Mouse (Mus musculus): Measurements from ENCODE around the gene Hcn1. TPM values are rescaled to one million over a fixed set of nuclear protein-coding genes. Genes with fewer than 3 reads are reported as not detected.

The Hcn1 gene
- polyA plus RNA-seq, 1 experiment from 2014 or later = not detected

DNA sequence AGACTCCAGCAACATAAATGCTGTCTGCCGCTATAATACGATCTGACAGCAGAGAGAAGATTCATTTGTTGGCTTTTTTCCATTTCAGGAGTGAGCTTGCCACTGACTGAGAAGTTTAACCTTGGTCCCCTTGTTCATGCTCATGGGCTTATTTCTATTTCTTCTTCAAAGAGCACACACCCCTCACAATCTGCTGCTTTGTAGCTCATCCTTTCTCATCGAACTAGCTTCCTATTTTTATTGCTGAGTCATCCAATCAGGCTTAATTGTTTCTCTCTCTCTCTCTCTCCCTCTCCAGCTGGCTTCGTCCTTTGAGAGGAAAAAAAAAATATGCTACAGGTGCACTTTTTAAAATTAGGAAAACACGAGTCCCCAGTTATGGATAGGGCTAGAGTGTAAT, 74.3 kb downstream of the Hcn1 start:
- H3K4me1 ChIP-seq (replicated peaks; ENCODE audit: insufficient read depth, low read length) = no peaks in the 10 kb centered on the region
- no peaks in the 10 kb centered on the region for H3K9me3 ChIP-seq (replicated peaks; ENCODE audit: low read length)
- ATAC-seq (replicated peaks; ENCODE audit: low FRiP score, low read depth) (no peak), DNase-seq (ENCODE audit: low spot score) (no peak)
- H3K4me2 ChIP-seq (ENCODE audit: low read length) = no peak overlapping the region
- no peaks in the 10 kb centered on the region for H3K36me3 ChIP-seq (ENCODE audit: insufficient read depth, low read length)
- no peak overlapping the region for H3K27ac ChIP-seq
- no peak overlapping the region for H3K4me3 ChIP-seq (replicated peaks; ENCODE audit: low read depth, low read length)
- no peak overlapping the region for H3K9ac ChIP-seq (ENCODE audit: low read depth, low read length)
- H3K27me3 ChIP-seq (ENCODE audit: insufficient read depth, low read length) = no peaks in the 10 kb centered on the region
- WGBS = 74% methylated on average over 5 of the region's 5 CpGs
- TF ChIP-seq CTCF (IDR thresholded peaks at IDR 0.05; ENCODE audit: low read depth) = no peak

DNA sequence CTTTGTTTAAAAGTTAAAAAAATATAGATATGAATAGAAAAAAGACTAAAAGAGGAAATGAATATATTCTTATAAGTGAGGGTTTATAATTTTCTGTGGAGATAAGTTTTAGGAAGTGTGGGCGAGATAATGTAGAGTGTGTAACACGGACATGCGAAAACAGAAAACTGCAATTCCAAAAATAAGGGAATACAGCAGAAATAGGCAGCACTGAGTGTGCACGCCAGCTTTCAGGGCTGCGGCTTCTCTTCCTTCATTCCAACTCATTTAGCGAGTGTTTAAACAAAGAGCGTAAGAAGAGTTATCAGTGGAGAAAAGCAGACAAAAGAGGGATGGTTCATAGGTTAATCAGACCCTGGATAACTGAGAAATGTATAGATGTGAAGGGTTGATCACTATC, 85.5 kb downstream of the Hcn1 start:
- H3K27me3 ChIP-seq (ENCODE audit: insufficient read depth, low read length) = no peaks in the 10 kb centered on the region
- H3K36me3 ChIP-seq (ENCODE audit: insufficient read depth, low read length) = no peaks in the 10 kb centered on the region
- 91% methylated on average over 7 of the region's 7 CpGs for WGBS
- H3K4me1 ChIP-seq (replicated peaks; ENCODE audit: insufficient read depth, low read length) = no peaks in the 10 kb centered on the region
- H3K4me2 ChIP-seq (ENCODE audit: low read length) = no peak overlapping the region
- no peak overlapping the region for H3K4me3 ChIP-seq (replicated peaks; ENCODE audit: low read depth, low read length)
- no peaks in the 10 kb centered on the region for H3K9me3 ChIP-seq (replicated peaks; ENCODE audit: low read length)
- no peak overlapping the region for H3K27ac ChIP-seq
- ATAC-seq (replicated peaks; ENCODE audit: low FRiP score, low read depth) (no peak), DNase-seq (ENCODE audit: low spot score) (no peak)
- TF ChIP-seq CTCF (IDR thresholded peaks at IDR 0.05; ENCODE audit: low read depth) = no peak
- H3K9ac ChIP-seq (ENCODE audit: low read depth, low read length) = no peak overlapping the region

DNA sequence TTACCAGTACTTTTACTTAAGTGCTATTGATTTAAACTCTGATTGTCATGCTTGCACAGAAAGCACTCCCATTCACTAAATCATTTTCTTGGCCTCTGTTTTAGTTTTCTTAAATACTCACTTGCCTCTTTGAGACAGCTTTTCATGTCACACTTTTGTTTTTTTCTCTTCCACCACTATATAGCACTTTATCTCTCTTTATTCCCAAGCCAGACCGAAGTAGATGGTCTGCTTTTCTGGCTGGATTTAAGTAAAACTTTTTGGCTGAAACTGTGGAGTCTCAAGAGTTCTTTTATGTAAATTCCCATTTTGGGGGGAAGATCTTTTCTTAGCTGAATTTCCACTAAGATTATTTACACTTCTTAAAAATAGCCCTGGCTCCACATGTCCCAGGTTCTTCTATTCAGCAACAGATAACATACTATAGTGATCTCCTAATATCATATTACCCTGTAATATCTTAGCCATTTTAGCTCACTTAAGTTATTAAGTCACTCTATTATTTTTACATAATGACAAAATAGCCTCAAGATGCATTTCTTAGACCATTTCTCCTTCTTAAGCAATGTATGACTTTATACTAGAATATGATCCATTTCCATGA, 92.7 kb downstream of the Hcn1 start:
- Histone ChIP-seq H3K36me3 (ENCODE audit: insufficient read depth, low read length) (no peaks in the 10 kb centered on the region), H3K9ac (ENCODE audit: low read depth, low read length) (no peak overlapping the region), H3K9me3 (replicated peaks; ENCODE audit: low read length) (no peaks in the 10 kb centered on the region), H3K4me1 (replicated peaks; ENCODE audit: insufficient read depth, low read length) (no peaks in the 10 kb centered on the region), H3K27me3 (ENCODE audit: insufficient read depth, low read length) (no peaks in the 10 kb centered on the region), H3K27ac (no peak overlapping the region), H3K4me2 (ENCODE audit: low read length) (no peak overlapping the region), H3K4me3 (replicated peaks; ENCODE audit: low read depth, low read length) (no peak overlapping the region)
- ATAC-seq (replicated peaks; ENCODE audit: low FRiP score, low read depth) (no peak), DNase-seq (ENCODE audit: low spot score) (no peak)
- no peak for TF ChIP-seq CTCF (IDR thresholded peaks at IDR 0.05; ENCODE audit: low read depth)
- 79% methylated on average over 1 of the region's 1 CpGs for WGBS

DNA sequence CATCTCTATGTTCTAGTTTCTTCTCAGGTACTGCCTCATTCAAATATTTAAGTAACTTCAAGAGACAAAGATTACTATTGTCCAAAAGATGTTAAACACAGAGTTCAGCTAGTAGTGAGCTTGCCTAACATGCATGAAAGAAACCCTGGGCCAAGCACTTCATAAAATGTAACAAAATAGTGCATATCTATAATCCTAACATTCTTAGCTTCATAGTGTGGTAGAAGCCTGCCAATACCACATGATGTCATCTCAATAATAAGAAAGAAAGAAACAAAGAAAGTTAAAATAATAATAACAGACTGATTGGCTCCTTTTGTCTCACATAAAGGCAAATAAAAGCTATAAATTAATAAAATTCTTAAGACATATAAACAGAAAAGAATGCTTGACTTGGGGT, 103.5 kb downstream of the Hcn1 start:
- DNase-seq (ENCODE audit: low spot score) = no peak
- Histone ChIP-seq H3K9ac (ENCODE audit: low read depth, low read length) (no peak overlapping the region), H3K4me2 (ENCODE audit: low read length) (no peak overlapping the region), H3K9me3 (replicated peaks; ENCODE audit: low read length) (no peaks in the 10 kb centered on the region), H3K27me3 (ENCODE audit: insufficient read depth, low read length) (no peaks in the 10 kb centered on the region), H3K4me3 (replicated peaks; ENCODE audit: low read depth, low read length) (no peak overlapping the region), H3K4me1 (replicated peaks; ENCODE audit: insufficient read depth, low read length) (no peaks in the 10 kb centered on the region), H3K27ac (no peak overlapping the region), H3K36me3 (ENCODE audit: insufficient read depth, low read length) (no peaks in the 10 kb centered on the region)
- TF ChIP-seq CTCF (IDR thresholded peaks at IDR 0.05; ENCODE audit: low read depth) = no peak
- ATAC-seq (replicated peaks; ENCODE audit: low FRiP score, low read depth) = no peak

DNA sequence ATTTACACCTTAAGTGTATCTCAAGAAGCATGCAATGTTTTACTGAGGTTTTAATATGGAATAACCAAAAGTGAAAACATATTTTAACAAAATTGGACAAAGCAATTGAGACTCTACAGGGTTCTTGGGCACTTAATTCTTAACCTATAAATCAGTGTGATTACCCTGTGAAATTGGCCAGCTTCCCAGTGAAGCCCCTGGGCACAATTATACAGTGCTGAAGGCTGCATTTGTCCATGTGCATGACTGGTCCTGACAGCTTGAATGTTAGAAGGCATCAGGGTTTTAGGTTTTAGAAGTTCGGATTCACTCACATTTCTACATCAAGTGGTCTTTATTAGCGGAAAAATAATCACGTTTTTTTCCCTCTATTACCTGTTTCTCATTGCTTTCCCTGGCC, 103.9 kb downstream of the Hcn1 start:
- no peak for ATAC-seq (replicated peaks; ENCODE audit: low FRiP score, low read depth)
- Histone ChIP-seq H3K36me3 (ENCODE audit: insufficient read depth, low read length) (no peaks in the 10 kb centered on the region), H3K4me3 (replicated peaks; ENCODE audit: low read depth, low read length) (no peak overlapping the region), H3K27ac (no peak overlapping the region), H3K4me1 (replicated peaks; ENCODE audit: insufficient read depth, low read length) (no peaks in the 10 kb centered on the region), H3K9ac (ENCODE audit: low read depth, low read length) (no peak overlapping the region), H3K9me3 (replicated peaks; ENCODE audit: low read length) (no peaks in the 10 kb centered on the region), H3K27me3 (ENCODE audit: insufficient read depth, low read length) (no peaks in the 10 kb centered on the region), H3K4me2 (ENCODE audit: low read length) (no peak overlapping the region)
- WGBS = 81% methylated on average over 3 of the region's 3 CpGs
- DNase-seq (ENCODE audit: low spot score) = no peak
- TF ChIP-seq CTCF (IDR thresholded peaks at IDR 0.05; ENCODE audit: low read depth) = no peak

DNA sequence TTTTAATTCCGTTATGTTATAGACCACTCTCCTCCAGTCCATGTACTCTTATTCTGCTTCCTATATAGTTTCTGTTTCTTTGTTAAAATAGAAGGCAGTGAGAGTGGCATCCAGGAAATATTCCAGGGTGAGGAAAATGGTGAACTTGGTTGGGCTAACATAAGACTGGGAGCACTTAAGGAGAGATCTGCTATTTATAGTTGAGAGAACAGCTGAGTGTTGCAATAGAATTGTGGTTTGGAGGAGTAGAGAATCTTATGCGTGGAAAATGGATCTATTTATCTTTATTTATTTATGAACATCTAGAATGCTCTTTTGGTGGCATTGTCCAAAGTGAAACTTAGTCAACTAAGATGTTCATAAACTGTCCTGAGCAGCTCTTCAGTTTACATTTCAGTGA, 104.4 kb downstream of the Hcn1 start:
- ATAC-seq (replicated peaks; ENCODE audit: low FRiP score, low read depth) (no peak), DNase-seq (ENCODE audit: low spot score) (no peak)
- no peaks in the 10 kb centered on the region for H3K27me3 ChIP-seq (ENCODE audit: insufficient read depth, low read length)
- no peak overlapping the region for H3K4me2 ChIP-seq (ENCODE audit: low read length)
- H3K36me3 ChIP-seq (ENCODE audit: insufficient read depth, low read length) = no peaks in the 10 kb centered on the region
- H3K4me1 ChIP-seq (replicated peaks; ENCODE audit: insufficient read depth, low read length) = no peaks in the 10 kb centered on the region
- TF ChIP-seq CTCF (IDR thresholded peaks at IDR 0.05; ENCODE audit: low read depth) = no peak
- H3K27ac ChIP-seq = no peak overlapping the region
- WGBS = 83% methylated on average over 2 of the region's 2 CpGs
- H3K9ac ChIP-seq (ENCODE audit: low read depth, low read length) = no peak overlapping the region
- H3K9me3 ChIP-seq (replicated peaks; ENCODE audit: low read length) = no peaks in the 10 kb centered on the region
- no peak overlapping the region for H3K4me3 ChIP-seq (replicated peaks; ENCODE audit: low read depth, low read length)

All from kidney, postnatal 0 days (tissue).